Mouse (Mus musculus) G1E (cell line): ENCODE data around the gene Adgrg1. TPM values are rescaled to one million over a fixed set of nuclear protein-coding genes. Genes with fewer than 3 reads are reported as not detected.

ENCODE experiments used
- ATAC-seq: 2 replicates; pipeline ENCODE4 v1.8.0; 2016; ENCODE audit warnings: mild to moderate bottlenecking; ENCODE audit not compliant: insufficient number of reproducible peaks, poor library complexity, low FRiP score, severe bottlenecking; ENCODE audit errors: extremely low read depth
- DNase-seq: peaks from one replicate; pipeline ENCODE4 v3.0.0; 2012; ENCODE audit warnings: low spot score
- H3K27me3 ChIP-seq: 2 replicates; pipeline ENCODE4 v1.6.1; 2012; ENCODE audit warnings: mild to moderate bottlenecking, low read length, inconsistent platforms; ENCODE audit not compliant: insufficient read depth
- H3K36me3 ChIP-seq: replicated peaks from 2 replicates; pipeline ENCODE3; 2012; ENCODE audit warnings: mild to moderate bottlenecking, inconsistent platforms
- H3K4me1 ChIP-seq: 2 replicates; pipeline ENCODE4 v1.6.1; 2012; ENCODE audit warnings: low read depth, low read length, inconsistent platforms, mixed read lengths; ENCODE audit not compliant: insufficient read depth
- H3K4me3 ChIP-seq: 2 replicates; pipeline ENCODE4 v1.5.1; 2012; ENCODE audit warnings: low read depth, mild to moderate bottlenecking, inconsistent platforms, low read length, moderate library complexity, mixed read lengths
- H3K9me3 ChIP-seq: replicated peaks from 2 replicates; pipeline ENCODE4 v1.6.1; 2012; ENCODE audit warnings: inconsistent platforms
- CTCF ChIP-seq: IDR thresholded peaks from 2 replicates; pipeline ENCODE4 v1.5.1; 2012; ENCODE audit warnings: low read depth, low read length, inconsistent platforms, mixed read lengths
- GATA1 ChIP-seq: IDR thresholded peaks from 2 replicates; pipeline ENCODE4 v1.6.1; 2012; ENCODE audit warnings: borderline replicate concordance, low read length, inconsistent platforms, mixed read lengths
- GATA2 ChIP-seq: IDR thresholded peaks from 2 replicates; pipeline ENCODE4 v1.6.1; 2012; ENCODE audit warnings: low read depth, low read length, inconsistent platforms, borderline replicate concordance
- POLR2AphosphoS5 ChIP-seq: IDR thresholded peaks from 2 replicates; pipeline ENCODE4 v1.6.1; 2012; ENCODE audit warnings: low read depth, low read length, inconsistent platforms; ENCODE audit not compliant: insufficient replicate concordance
- TAL1 ChIP-seq: conservative IDR thresholded peaks from 2 replicates; pipeline ENCODE4 v1.6.1; 2012; ENCODE audit warnings: low read depth, low read length, inconsistent platforms, mixed read lengths
- polyA plus RNA-seq: library from polyadenylated mRNA; stranded (reverse); fragments of >175 nt; gene quantifications from 2 replicates; pipeline ENCODE4 v1.2.3, GENCODE M21; 2012
- total RNA-seq, 2 experiments: library from RNA; stranded (forward) in 1 of 2; stranded (reverse) in 1 of 2; fragments of 200-1000 nt in 1 of 2; fragments of >200 nt in 1 of 2; fragmentation: Nextera tagmentation in 1 of 2; gene quantifications; 2 replicates each; pipeline ENCODE4 v1.2.3; 2014 to 2017

The Adgrg1 gene
- total and polyA plus RNA-seq, 3 experiments, result 57.7 to 339 (median 229) TPM

GRCm38 (mm10) chr8:94992534-94992933 lies 18.0 kb downstream of the Adgrg1 start:
- H3K36me3 ChIP-seq, result peaks cover 100% of the 10 kb centered on the region
- peak overlapping the region; percentile 48; the same call in 1 of the 2 replicates for H3K4me3 ChIP-seq
- no peak for TF ChIP-seq POLR2AphosphoS5
- no peak for TF ChIP-seq GATA1
- TF ChIP-seq GATA2, result no peak
- no peak for TF ChIP-seq TAL1
- no peak for TF ChIP-seq CTCF
- DNase-seq, result no peak
- peaks cover 100% of the 10 kb centered on the region for H3K4me1 ChIP-seq
- no peak for ATAC-seq
- no peaks in the 10 kb centered on the region for H3K9me3 ChIP-seq
- H3K27me3 ChIP-seq, result no peaks in the 10 kb centered on the region

GRCm38 (mm10) chr8:94992996-94993724 lies 18.6 kb downstream of the Adgrg1 start:
- H3K27me3 ChIP-seq, result no peaks in the 10 kb centered on the region
- H3K4me1 ChIP-seq, result peaks cover 100% of the 10 kb centered on the region
- H3K9me3 ChIP-seq, result no peaks in the 10 kb centered on the region
- H3K4me3 ChIP-seq, result no peak overlapping the region; the same call in 1 of the 2 replicates
- ATAC-seq (no peak), DNase-seq (no peak)
- no peak for TF ChIP-seq CTCF
- TF ChIP-seq TAL1, result no peak
- no peak for TF ChIP-seq GATA1
- no peak for TF ChIP-seq GATA2
- TF ChIP-seq POLR2AphosphoS5, result no peak
- peaks cover 100% of the 10 kb centered on the region for H3K36me3 ChIP-seq

- H3K4me3 ChIP-seq, result peak overlapping the region; percentile 46; the same call in 1 of the 2 replicates
- H3K27me3 ChIP-seq, result no peaks in the 10 kb centered on the region
- no peak for ATAC-seq
- TF ChIP-seq POLR2AphosphoS5 (no peak), GATA1 (no peak), CTCF (no peak), TAL1 (no peak), GATA2 (no peak)
- H3K36me3 ChIP-seq, result peaks cover 100% of the 10 kb centered on the region
- no peaks in the 10 kb centered on the region for H3K9me3 ChIP-seq
- H3K4me1 ChIP-seq, result peaks cover 100% of the 10 kb centered on the region
- no peak for DNase-seq
These were observed 19.5 kb downstream of the Adgrg1 start for GRCm38 (mm10) chr8:94994006-94994405.

- TF ChIP-seq CTCF (no peak), TAL1 (no peak), POLR2AphosphoS5 (no peak), GATA2 (no peak), GATA1 (no peak)
- Histone ChIP-seq H3K4me3 (no peak overlapping the region; the same call in 1 of the 2 replicates), H3K27me3 (no peaks in the 10 kb centered on the region), H3K9me3 (no peaks in the 10 kb centered on the region), H3K36me3 (peaks cover 100% of the 10 kb centered on the region), H3K4me1 (peaks cover 100% of the 10 kb centered on the region)
- ATAC-seq (no peak), DNase-seq (no peak)
These were observed 20.0 kb downstream of the Adgrg1 start for GRCm38 (mm10) chr8:94994510-94994909.

GRCm38 (mm10) chr8:94995336-94995893 lies 20.9 kb downstream of the Adgrg1 start:
- no peak overlapping the region; the same call in 1 of the 2 replicates for H3K4me3 ChIP-seq
- H3K36me3 ChIP-seq, result peaks cover 100% of the 10 kb centered on the region
- H3K27me3 ChIP-seq, result no peaks in the 10 kb centered on the region
- H3K4me1 ChIP-seq, result peaks cover 100% of the 10 kb centered on the region
- no peaks in the 10 kb centered on the region for H3K9me3 ChIP-seq
- peak; percentile 57 for DNase-seq
- no peak for ATAC-seq
- TF ChIP-seq CTCF (no peak), TAL1 (no peak), POLR2AphosphoS5 (no peak)

- Histone ChIP-seq H3K36me3 (peaks cover 100% of the 10 kb centered on the region), H3K27me3 (no peaks in the 10 kb centered on the region), H3K9me3 (no peaks in the 10 kb centered on the region), H3K4me3 (peak overlapping the region; percentile 25; the same call in 1 of the 2 replicates), H3K4me1 (peaks cover 100% of the 10 kb centered on the region)
- DNase-seq (no peak), ATAC-seq (no peak)
- TF ChIP-seq TAL1 (no peak), GATA1 (no peak), CTCF (no peak), POLR2AphosphoS5 (no peak), GATA2 (no peak)
These were observed 21.5 kb downstream of the Adgrg1 start for GRCm38 (mm10) chr8:94996037-94996436.
